Mouse (Mus musculus) kidney, adult 2 months (tissue): ENCODE measurements around the gene Eif1ad.
A peak's percentile ranks its signal among the peaks of the same experiment; 100 is the strongest.
"Not testable (repeated sequence)": the region's sequence is repeated elsewhere in the genome, so short reads cannot be mapped to it uniquely, and the experiment has no call there.

Experiments
- CTCF ChIP-seq: fragments of 200-500 bp; conservative IDR thresholded peaks from 2 replicates; pipeline ENCODE4 v1.5.1; 2011; ENCODE audit warnings: low read depth, mild to moderate bottlenecking, control low read depth, low read length, moderate library complexity, mixed read lengths; ENCODE audit not compliant: insufficient read depth, insufficient read length
- POLR2A ChIP-seq: fragments of 200-500 bp; IDR thresholded peaks from one replicate; pipeline ENCODE4 v1.6.1; 2011; ENCODE audit warnings: low read depth, low read length, control low read depth

DNA sequence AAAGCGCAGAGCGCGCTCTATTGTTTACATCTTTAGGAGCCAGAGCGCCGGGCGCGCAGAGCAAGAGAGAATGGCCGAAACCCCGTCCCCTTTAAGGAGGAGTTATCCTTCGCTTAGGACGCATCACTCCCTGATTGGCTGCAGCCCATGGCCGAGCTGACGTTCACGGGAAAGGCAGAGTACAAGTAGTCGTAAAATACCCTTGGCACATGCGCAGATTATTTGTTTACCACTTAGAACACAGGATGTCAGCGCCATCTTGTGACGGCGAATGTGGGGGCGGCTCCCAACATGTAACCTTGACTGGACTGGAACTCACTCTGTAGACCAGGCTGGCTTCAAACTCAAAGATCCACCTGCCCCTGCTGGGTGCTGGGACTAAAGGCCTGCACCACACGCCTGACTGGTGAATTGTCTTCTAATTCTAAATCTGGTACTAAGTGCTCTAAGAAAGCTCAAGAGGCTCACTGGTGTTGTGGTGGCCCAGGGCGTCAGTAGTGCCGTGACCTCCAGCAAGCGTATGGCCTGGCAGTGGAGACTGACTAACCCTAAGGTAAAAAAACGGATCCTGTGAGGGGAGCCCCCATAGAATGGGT lies 40.1 kb downstream of the Eif1ad start:
- TF ChIP-seq POLR2A: peak; percentile 31
- not testable (repeated sequence) for TF ChIP-seq CTCF
